18 mouse cellular contexts compared by ENCODE assay signal in genomic region chr6:138037587-138037986, GRCm38 (mm10). TPM values are rescaled to one million over a fixed set of nuclear protein-coding genes. Genes with fewer than 3 reads are reported as not detected.
A peak's percentile ranks its signal among the peaks of the same experiment; 100 is the strongest.
DNase-seq lines count a peak whose midpoint lies in the region; ATAC-seq and TF ChIP-seq lines count a peak whose summit lies in the region.
"Had no signal": no experiment of that assay in that cellular context is flagged by ENCODE, and none has a peak within 500 bp of the region (broad histone marks: within the 10 kb centered on the region; RNA-seq: fewer than 3 reads in every experiment).

No protein-coding gene starts in this region.

- no peaks in the 10 kb centered on the region for H3K36me3 ChIP-seq in heart, adult 2 months (ENCODE audit: control insufficient read depth, insufficient read depth, low read length)
- no peaks in the 10 kb centered on the region for H3K36me3 ChIP-seq in MEL (ENCODE audit: control insufficient read depth in 1 of 2, insufficient read depth in 2 of 2, low read length in 2 of 2)
- H3K36me3 ChIP-seq in neural tube, embryonic 15.5 days: no peaks in the 10 kb centered on the region
- H3K36me3 ChIP-seq: hindbrain, embryonic 10.5 days; midbrain, embryonic 13.5 days had no signal

- no peaks in the 10 kb centered on the region for H3K9me3 ChIP-seq in MEL (replicated peaks; ENCODE audit: insufficient read depth, low read length)
- no peaks in the 10 kb centered on the region; the same call in 1 of the 2 replicates for H3K9me3 ChIP-seq in neural tube, embryonic 15.5 days (replicated peaks)
- H3K9me3 ChIP-seq: hindbrain, embryonic 10.5 days; midbrain, embryonic 13.5 days had no signal

- TF ChIP-seq RAD21 in MEL (IDR thresholded peaks at IDR 0.05; ENCODE audit: low read depth, low read length): peak; percentile 27

- no peak for TF ChIP-seq EP300 in heart, adult 2 months (IDR thresholded peaks at IDR 0.05; ENCODE audit: insufficient read depth, low read depth, low read length)
- TF ChIP-seq EP300 in MEL (IDR thresholded peaks at IDR 0.05; ENCODE audit: low read depth in 1 of 2, low read length in 2 of 2): no peak

- TF ChIP-seq POLR2A in heart, adult 2 months (IDR thresholded peaks at IDR 0.05; ENCODE audit: insufficient read depth, low read depth, low read length): no peak
- no peak for TF ChIP-seq POLR2A in lung, adult 2 months (IDR thresholded peaks at IDR 0.05; ENCODE audit: borderline replicate concordance, extremely low read depth, low read depth, low read length)
- no peak for TF ChIP-seq POLR2A in MEL (IDR thresholded peaks at IDR 0.05; ENCODE audit: control insufficient read depth in 1 of 2, insufficient read depth in 1 of 2, low read depth in 1 of 2, low read length in 2 of 2, poor library complexity in 1 of 2)

- no peak overlapping the region for H3K27ac ChIP-seq in heart, adult 2 months
- H3K27ac ChIP-seq in MEL (ENCODE audit: control insufficient read depth, low read depth, low read length): no peak overlapping the region
- no peak overlapping the region for H3K27ac ChIP-seq in neural tube, embryonic 15.5 days (replicated peaks)
- H3K27ac ChIP-seq: hindbrain, embryonic 10.5 days; midbrain, embryonic 13.5 days had no signal

- no peaks in the 10 kb centered on the region for H3K4me1 ChIP-seq in heart, adult 2 months (ENCODE audit: control insufficient read depth, insufficient read depth, low read length)
- no peaks in the 10 kb centered on the region for H3K4me1 ChIP-seq in lung, adult 2 months (ENCODE audit: control insufficient read depth, insufficient read depth, low read length)
- no peaks in the 10 kb centered on the region for H3K4me1 ChIP-seq in MEL (ENCODE audit: control insufficient read depth in 1 of 2, insufficient read depth in 2 of 2, low read length in 2 of 2)
- H3K4me1 ChIP-seq in neural tube, embryonic 15.5 days: no peaks in the 10 kb centered on the region
- H3K4me1 ChIP-seq: hindbrain, embryonic 10.5 days; midbrain, embryonic 13.5 days had no signal

- no peak overlapping the region for H3K9ac ChIP-seq in heart, adult 2 months (ENCODE audit: low read depth, low read length)
- no peak overlapping the region for H3K9ac ChIP-seq in MEL (ENCODE audit: control insufficient read depth, low read depth, low read length, poor library complexity, severe bottlenecking)
- no peak overlapping the region for H3K9ac ChIP-seq in neural tube, embryonic 15.5 days (replicated peaks)
- H3K9ac ChIP-seq: midbrain, embryonic 13.5 days had no signal

- H3K79me2 ChIP-seq in heart, adult 2 months (replicated peaks; ENCODE audit: control insufficient read depth, insufficient read depth, low read length): no peaks in the 10 kb centered on the region
- H3K79me2 ChIP-seq in MEL (ENCODE audit: control insufficient read depth, insufficient read depth, low read length, poor library complexity): no peaks in the 10 kb centered on the region

- 0 out of 2 replicates have a peak, but pooled peaks have one; percentile 30 for ATAC-seq in granulocyte monocyte progenitor cell, adult 5-6 weeks (replicated peaks; ENCODE audit: poor library complexity, severe bottlenecking)
- no peak for ATAC-seq in neural tube, embryonic 15.5 days (ENCODE audit: low FRiP score)
- ATAC-seq: midbrain, embryonic 13.5 days had no signal

- H3K27me3 ChIP-seq in heart, adult 2 months (ENCODE audit: control insufficient read depth, insufficient read depth, low read length): no peaks in the 10 kb centered on the region
- H3K27me3 ChIP-seq in MEL (ENCODE audit: control insufficient read depth in 1 of 2, insufficient read depth in 2 of 2, low read length in 2 of 2): no peaks in the 10 kb centered on the region
- no peaks in the 10 kb centered on the region for H3K27me3 ChIP-seq in neural tube, embryonic 15.5 days (replicated peaks)
- H3K27me3 ChIP-seq: midbrain, embryonic 13.5 days had no signal

- TF ChIP-seq CTCF in heart, adult 2 months (IDR thresholded peaks at IDR 0.05): peak; percentile 59
- TF ChIP-seq CTCF in lung, adult 2 months (IDR thresholded peaks at IDR 0.05; ENCODE audit: insufficient read depth, low read length): 0 out of 2 replicates have a peak, but pooled peaks have one; percentile 28
- peak; percentile 34 to 42 (median 36); a peak in 5 of 6 replicates for TF ChIP-seq CTCF in MEL (IDR thresholded peaks at IDR 0.05 in 2 of 3, conservative IDR thresholded peaks at IDR 0.05 in 1 of 3; ENCODE audit: control insufficient read depth in 1 of 3, insufficient read depth in 1 of 3, low read depth in 2 of 3, low read length in 3 of 3, poor library complexity in 1 of 3, severe bottlenecking in 1 of 3)

- intact Hi-C loops in heart, adult 2 months (cut with DNase I): no loop called here

- 80% methylated on average over 5 of the region's 5 CpGs for WGBS in heart, adult 2 months
- WGBS in lung, adult 2 months: 90% methylated on average over 5 of the region's 5 CpGs
- WGBS in neural tube, embryonic 15.5 days: 87% methylated on average over 5 of the region's 5 CpGs

- DNase-seq in heart, adult 2 months: no peak
- no peak for DNase-seq in heart, adult 8-10 months (ENCODE audit: low spot score)
- no peak for DNase-seq in lung, adult 2 months
- no peak for DNase-seq in lung, postnatal 10 days
- DNase-seq in MEL (ENCODE audit: low read depth, low spot score): peak; percentile 5
- no peak for DNase-seq in right cerebral cortex, adult 2 months (ENCODE audit: low spot score in 2 of 2)
- DNase-seq: adrenal gland, postnatal 14 days; kidney, adult 11 months; lung, adult 18-20 months; thymus, adult 2 months had no signal

- H3K4me2 ChIP-seq in neural tube, embryonic 15.5 days: no peak overlapping the region
- H3K4me2 ChIP-seq: heart, embryonic 11.5 days; midbrain, embryonic 13.5 days had no signal

- no peak overlapping the region for H3K4me3 ChIP-seq in heart, adult 2 months
- no peak overlapping the region for H3K4me3 ChIP-seq in lung, adult 2 months (replicated peaks; ENCODE audit: extremely low read depth, low read depth, low read length)
- no peak overlapping the region for H3K4me3 ChIP-seq in MEL (ENCODE audit: control insufficient read depth in 1 of 2, insufficient read depth in 1 of 2, low read depth in 2 of 2, low read length in 2 of 2)
- no peak overlapping the region for H3K4me3 ChIP-seq in neural tube, embryonic 15.5 days (replicated peaks)
- H3K4me3 ChIP-seq: hindbrain, embryonic 10.5 days; midbrain, embryonic 13.5 days had no signal

TF ChIP-seq in MEL, 35 proteins besides CTCF, POLR2A, EP300 and RAD21:
- TF ChIP-seq GABPA (IDR thresholded peaks at IDR 0.05; ENCODE audit: low read depth, low read length) (no peak), SMC3 (IDR thresholded peaks at IDR 0.05; ENCODE audit: low read depth, low read length) (peak; percentile 27)

RNA-seq across cellular contexts. Expression of gene Slc15a5, which starts 42.1 kb away (rescaled TPM):
- total RNA-seq in heart, adult 2 months (2021): not detected
- not detected in 2 replicates for polyA plus RNA-seq in heart, adult 2 months (2012; rRNA removed)
- not detected for total RNA-seq in heart, adult 8-10 months (2022)
- 0.25 and 0.54 TPM in 2 replicates for polyA plus RNA-seq in lung, adult 2 months (2012; rRNA removed)
- total RNA-seq in MEL (2012; rRNA removed): not detected in 2 replicates
- polyA plus RNA-seq in MEL (2012; ENCODE audit: insufficient read depth in 1 of 2, insufficient read length in 2 of 2, low read depth in 1 of 2, low replicate concordance in 2 of 2, missing spikeins in 1 of 2): not detected
- total RNA-seq in granulocyte monocyte progenitor cell, adult 5-6 weeks (2014; fragmentation: Nextera tagmentation): not detected in 2 replicates
- total RNA-seq in granulocyte monocyte progenitor cell, adult 5-6 weeks (2017): not detected in 2 replicates
- 0.15 and 0.28 TPM in 2 replicates for polyA plus RNA-seq in neural tube, embryonic 15.5 days (2015; fragmentation: Nextera tagmentation; extraction: Ambion mirVana)
- total RNA-seq: adrenal gland, postnatal 14 days; layer of hippocampus, adult 8-10 months had no signal
- polyA plus RNA-seq: C2C12; hindbrain, embryonic 10.5 days; midbrain, embryonic 13.5 days; neural tube, embryonic 11.5 days had no signal
